Mouse (Mus musculus) thymus, postnatal 36 days (tissue): ENCODE data around the gene Ap3b2.
A peak's percentile ranks its signal among the peaks of the same experiment; 100 is the strongest.
"Not testable (repeated sequence)": the region's sequence is repeated elsewhere in the genome, so short reads cannot be mapped to it uniquely, and the experiment has no call there.

Experiments
- DNase-seq, 2 experiments: peaks; one replicate each; pipeline ENCODE4 v3.0.0; 2022; ENCODE audit warnings: mixed read lengths in 2 of 2

Gene Ap3b2

GRCm38 (mm10) chr7:81493331-81494021 lies at the start of gene Ap3b2:
Ap3b2 (minus strand) TSS chr7:81493925.
- DNase-seq, result peak; percentile 19 to 33

- DNase-seq, result no peak
Measured at GRCm38 (mm10) chr7:81542934-81543333, 49.2 kb upstream of the Ap3b2 start.

GRCm38 (mm10) chr7:81541924-81542524 lies 48.3 kb upstream of the Ap3b2 start:
- no peak for DNase-seq

GRCm38 (mm10) chr7:81540999-81541398 lies 47.3 kb upstream of the Ap3b2 start:
- no peak for DNase-seq

GRCm38 (mm10) chr7:81539565-81539964 lies 45.8 kb upstream of the Ap3b2 start:
- DNase-seq, result no peak

- DNase-seq, result no peak
Measured at GRCm38 (mm10) chr7:81538070-81538675, 44.4 kb upstream of the Ap3b2 start.

GRCm38 (mm10) chr7:81536478-81536877 lies 42.8 kb upstream of the Ap3b2 start:
- DNase-seq, result no peak

- no peak for DNase-seq
Measured at GRCm38 (mm10) chr7:81531462-81531861, 37.7 kb upstream of the Ap3b2 start.

GRCm38 (mm10) chr7:81528918-81529317 lies 35.2 kb upstream of the Ap3b2 start:
- no peak for DNase-seq

GRCm38 (mm10) chr7:81523663-81524017 lies 29.9 kb upstream of the Ap3b2 start:
- no peak for DNase-seq

- peak; percentile 87 to 91 for DNase-seq
Measured at GRCm38 (mm10) chr7:81523008-81523662, 29.4 kb upstream of the Ap3b2 start.

GRCm38 (mm10) chr7:81516154-81517030 lies 22.7 kb upstream of the Ap3b2 start:
- no peak for DNase-seq

GRCm38 (mm10) chr7:81514906-81515590 lies 21.3 kb upstream of the Ap3b2 start:
- peak; percentile 8 to 41 for DNase-seq

- DNase-seq, result no peak
Measured at GRCm38 (mm10) chr7:81501050-81501449, 7.3 kb upstream of the Ap3b2 start.

- DNase-seq, result no peak
Measured at GRCm38 (mm10) chr7:81498181-81498580, 4.5 kb upstream of the Ap3b2 start, which contains the start of gene BC048679. BC048679 (minus strand) TSS chr7:81498281.

- DNase-seq, result no peak
Measured at GRCm38 (mm10) chr7:81497171-81497570, 3.4 kb upstream of the Ap3b2 start.

GRCm38 (mm10) chr7:81492628-81493027 lies 1.1 kb downstream of the Ap3b2 start:
- no peak for DNase-seq

- DNase-seq, result no peak
Measured at GRCm38 (mm10) chr7:81489649-81490048, 4.1 kb downstream of the Ap3b2 start.

GRCm38 (mm10) chr7:81480800-81481199 lies 12.9 kb downstream of the Ap3b2 start:
- no peak for DNase-seq

GRCm38 (mm10) chr7:81479531-81480090 lies 14.1 kb downstream of the Ap3b2 start:
- DNase-seq, result no peak

- not testable (repeated sequence) for DNase-seq
Measured at GRCm38 (mm10) chr7:81478261-81478660, 15.5 kb downstream of the Ap3b2 start.

GRCm38 (mm10) chr7:81476833-81477232 lies 16.9 kb downstream of the Ap3b2 start:
- no peak for DNase-seq
